Mouse (Mus musculus): ENCODE results near the gene Tmed2.

GRCm38 (mm10) chr5:124540905-124541601 is 558 bp downstream of the Tmed2 start:
- TF ChIP-seq EP300 (optimal IDR thresholded peaks at IDR 0.05) (no peak), CTCF (IDR thresholded peaks at IDR 0.05; ENCODE audit: low read depth) (no peak)

Measured in stomach, postnatal 0 days (tissue).